Mouse (Mus musculus): ENCODE measurements around the gene Stk36.

GRCm38 (mm10) chr1:74582621-74583020 is 18.6 kb upstream of the Stk36 start:
- TF ChIP-seq CTCF (IDR thresholded peaks at IDR 0.05) = no peak
- no peak for TF ChIP-seq EP300 (IDR thresholded peaks at IDR 0.05)
